Mouse (Mus musculus): ENCODE results near the gene Izumo4. TPM values are rescaled to one million over a fixed set of nuclear protein-coding genes. Genes with fewer than 3 reads are reported as not detected.
A peak's percentile ranks its signal among the peaks of the same experiment; 100 is the strongest.

The Izumo4 gene
- 16.7 and 18.4 TPM in 2 replicates for polyA plus RNA-seq (2014; fragmentation: Nextera tagmentation; extraction: Ambion mirVana)

DNA sequence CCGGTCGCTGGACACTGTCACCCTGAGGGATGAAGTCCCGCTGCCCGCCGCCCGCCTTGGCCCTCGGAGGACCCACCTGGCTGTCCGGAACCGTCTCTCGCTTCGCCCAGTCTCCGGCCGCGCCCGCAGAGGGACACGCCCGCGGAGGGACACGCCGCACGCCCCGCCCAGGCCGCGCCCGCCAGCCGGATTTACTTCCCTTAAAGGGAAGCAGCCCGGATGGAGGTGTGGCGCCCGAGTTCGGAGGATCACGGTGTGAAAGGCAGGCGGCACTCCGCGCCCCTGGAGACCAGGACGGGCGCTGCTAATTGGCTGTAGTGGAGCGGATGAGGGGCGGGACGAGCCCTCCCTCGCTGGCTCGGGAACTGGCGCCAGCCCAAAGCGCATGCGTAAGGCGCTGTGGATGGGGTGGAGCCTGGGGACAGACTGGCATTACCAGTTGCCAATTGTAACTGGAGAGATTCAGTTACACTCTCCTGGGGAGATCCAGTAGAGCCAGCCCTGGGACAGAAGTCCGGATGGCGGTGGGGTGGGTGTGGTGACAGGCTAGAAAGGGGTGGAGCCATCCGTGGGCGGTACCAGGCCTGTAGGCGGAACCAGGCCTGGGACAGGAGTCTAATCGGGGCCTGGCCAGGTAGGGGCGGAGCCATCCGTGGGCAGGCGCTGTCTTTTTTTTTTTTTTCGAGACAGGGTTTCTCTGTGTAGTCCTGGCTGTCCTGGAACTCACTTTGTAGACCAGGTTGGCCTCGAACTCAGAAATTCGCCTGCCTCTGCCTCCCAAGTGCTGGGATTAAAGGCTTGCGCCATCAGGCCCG, at the start of gene Izumo4, which contains the start of gene Mob3a:
TSS of gene Izumo4 (plus strand) at position 464 of the 815 bp plus-strand sequence.
TSS of gene Mob3a (minus strand) at position 257 of the 815 bp plus-strand sequence.
- H3K4me1 ChIP-seq (ENCODE audit: control insufficient read depth, insufficient read depth, low read length) = peaks cover 25% of the 10 kb centered on the region
- H3K27ac ChIP-seq (ENCODE audit: low read length) = peak within 1 kb of the TSS; percentile 83
- H3K4me3 ChIP-seq (ENCODE audit: low read depth, low read length) = peak within 1 kb of the TSS; percentile 63
- no peaks in the 10 kb centered on the region for H3K27me3 ChIP-seq (ENCODE audit: control insufficient read depth, insufficient read depth, low read length)
- H3K9me3 ChIP-seq (ENCODE audit: control insufficient read depth, low read depth, low read length) = no peaks in the 10 kb centered on the region
- H3K9ac ChIP-seq (replicated peaks; ENCODE audit: low read depth, low read length) = peak within 1 kb of the TSS; percentile 34; the same call in 1 of the 2 replicates
- peak within 1 kb of the TSS; percentile 91 for H3K4me2 ChIP-seq (replicated peaks; ENCODE audit: low read depth, low read length)
- ATAC-seq (ENCODE audit: insufficient number of reproducible peaks, insufficient read depth, low FRiP score, low read depth) = peak; percentile 95
- peaks cover 23% of the 10 kb centered on the region for H3K36me3 ChIP-seq (ENCODE audit: control insufficient read depth, insufficient read depth, low read length)
- under 1% methylated on average over 59 of the region's 59 CpGs for WGBS

DNA sequence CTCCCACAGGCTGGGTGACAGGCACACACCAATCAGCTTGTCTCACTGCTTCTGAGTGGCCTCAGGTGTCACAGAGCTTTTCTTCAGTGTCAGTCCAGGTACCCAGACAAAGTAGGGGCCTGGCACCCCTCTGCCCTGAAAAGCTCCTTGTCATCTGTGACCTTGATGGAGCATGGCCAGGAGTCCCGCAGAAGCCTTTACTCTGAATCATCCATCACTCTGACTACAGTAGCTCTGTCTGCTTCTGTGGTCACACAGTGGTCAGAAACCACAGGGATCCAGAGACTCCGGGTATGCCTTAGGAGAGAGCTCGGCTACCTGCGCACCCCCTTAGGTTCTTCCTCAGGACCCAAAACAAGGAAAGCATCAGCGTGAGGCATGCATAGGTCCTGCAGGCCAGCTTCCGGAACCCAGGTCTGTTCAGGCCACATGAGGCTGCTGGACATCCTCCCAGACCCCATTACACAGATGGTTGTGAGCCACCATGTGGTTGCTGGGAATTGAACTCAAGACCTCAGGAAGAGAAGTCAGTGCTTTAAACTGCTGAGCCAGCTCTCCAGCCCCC, 48.7 kb upstream of the Izumo4 start:
- H3K9ac ChIP-seq (replicated peaks; ENCODE audit: low read depth, low read length) = no peak overlapping the region
- WGBS = 81% methylated on average over 6 of the region's 6 CpGs

DNA sequence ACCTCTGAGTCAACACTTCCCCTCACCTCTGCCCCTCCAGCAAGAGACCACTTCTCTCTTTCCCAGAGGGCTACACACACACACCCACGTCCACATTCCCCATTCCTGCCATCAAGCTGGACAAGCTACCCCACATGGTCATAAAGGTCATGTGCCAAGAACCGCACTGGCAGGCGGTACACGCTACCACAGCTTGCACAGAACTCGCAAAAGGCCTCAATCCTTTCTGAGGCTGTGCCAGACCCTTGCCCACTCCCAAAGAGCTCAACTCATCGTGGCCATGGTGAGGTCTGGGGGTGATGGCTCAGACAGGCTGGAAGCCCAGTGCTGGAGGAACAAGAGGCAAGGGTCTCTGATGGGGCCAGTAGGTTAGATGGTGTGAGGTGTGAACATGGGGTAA, 47.1 kb upstream of the Izumo4 start:
- H3K4me1 ChIP-seq (ENCODE audit: control insufficient read depth, insufficient read depth, low read length) = peaks cover 17% of the 10 kb centered on the region
- no peak for ATAC-seq (ENCODE audit: insufficient number of reproducible peaks, insufficient read depth, low FRiP score, low read depth)
- no peaks in the 10 kb centered on the region for H3K27me3 ChIP-seq (ENCODE audit: control insufficient read depth, insufficient read depth, low read length)
- peak overlapping the region; percentile 91 for H3K4me2 ChIP-seq (replicated peaks; ENCODE audit: low read depth, low read length)
- no peaks in the 10 kb centered on the region; the same call in 1 of the 2 replicates for H3K36me3 ChIP-seq (ENCODE audit: control insufficient read depth, insufficient read depth, low read length)
- 83% methylated on average over 6 of the region's 6 CpGs for WGBS
- peak overlapping the region; percentile 96 for H3K4me3 ChIP-seq (ENCODE audit: low read depth, low read length)
- H3K27ac ChIP-seq (ENCODE audit: low read length) = no peak overlapping the region
- 0 out of 2 replicates have a peak overlapping the region, but pooled peaks have one; percentile 96 for H3K9ac ChIP-seq (replicated peaks; ENCODE audit: low read depth, low read length)
- no peaks in the 10 kb centered on the region for H3K9me3 ChIP-seq (ENCODE audit: control insufficient read depth, low read depth, low read length)

More for the DNA sequence above, 48.7 kb upstream of the Izumo4 start:
- no peak overlapping the region for H3K27ac ChIP-seq (ENCODE audit: low read length)
- peaks cover 17% of the 10 kb centered on the region for H3K4me1 ChIP-seq (ENCODE audit: control insufficient read depth, insufficient read depth, low read length)
- no peak overlapping the region for H3K4me2 ChIP-seq (replicated peaks; ENCODE audit: low read depth, low read length)
- ATAC-seq (ENCODE audit: insufficient number of reproducible peaks, insufficient read depth, low FRiP score, low read depth) = no peak
- no peaks in the 10 kb centered on the region for H3K9me3 ChIP-seq (ENCODE audit: control insufficient read depth, low read depth, low read length)
- H3K27me3 ChIP-seq (ENCODE audit: control insufficient read depth, insufficient read depth, low read length) = no peaks in the 10 kb centered on the region
- H3K4me3 ChIP-seq (ENCODE audit: low read depth, low read length) = no peak overlapping the region
- H3K36me3 ChIP-seq (ENCODE audit: control insufficient read depth, insufficient read depth, low read length) = peaks cover 1% of the 10 kb centered on the region; the same call in 1 of the 2 replicates

DNA sequence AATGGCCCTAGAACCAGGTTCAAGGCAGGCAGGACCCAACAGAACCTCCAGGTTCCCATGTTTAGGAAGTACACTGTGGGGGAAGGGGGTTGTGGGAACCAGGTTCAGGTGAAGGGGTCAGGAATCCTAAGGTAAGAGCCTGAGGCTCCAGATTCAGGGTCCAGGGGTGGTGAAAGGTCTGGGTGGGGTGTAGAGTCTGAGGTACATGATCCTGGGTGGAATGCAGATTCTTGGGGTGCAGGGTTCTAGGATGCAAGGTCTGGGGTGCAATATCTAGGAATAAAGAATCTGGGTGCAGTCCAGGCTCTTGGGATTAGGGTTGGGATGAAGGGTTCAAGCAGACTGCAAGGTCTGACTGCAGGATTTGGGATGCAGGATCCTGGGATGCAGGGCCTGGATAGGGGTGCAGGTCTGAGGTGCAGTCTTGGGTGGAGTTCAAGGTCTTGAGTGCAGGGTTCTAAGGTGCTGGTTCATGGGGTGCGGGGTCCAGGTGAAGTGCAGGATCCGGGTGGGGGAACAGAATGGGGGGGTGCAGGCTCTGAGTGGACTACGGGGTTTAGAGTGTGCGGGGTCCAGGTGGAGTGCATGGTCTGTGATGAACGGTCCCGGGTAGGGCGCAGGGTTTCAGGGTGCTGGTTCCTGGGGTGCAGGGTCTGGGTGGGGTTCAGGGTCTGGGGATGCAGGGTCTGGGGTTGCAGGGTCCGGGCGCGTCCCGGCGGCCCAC, 46.4 kb upstream of the Izumo4 start:
- Histone ChIP-seq H3K36me3 (ENCODE audit: control insufficient read depth, insufficient read depth, low read length) (no peaks in the 10 kb centered on the region; the same call in 1 of the 2 replicates), H3K4me2 (replicated peaks; ENCODE audit: low read depth, low read length) (peak overlapping the region; percentile 91), H3K4me3 (ENCODE audit: low read depth, low read length) (peak overlapping the region; percentile 96), H3K4me1 (ENCODE audit: control insufficient read depth, insufficient read depth, low read length) (peaks cover 17% of the 10 kb centered on the region), H3K27me3 (ENCODE audit: control insufficient read depth, insufficient read depth, low read length) (no peaks in the 10 kb centered on the region), H3K9ac (replicated peaks; ENCODE audit: low read depth, low read length) (peak overlapping the region; percentile 96), H3K27ac (ENCODE audit: low read length) (peak overlapping the region; percentile 63; the same call in 1 of the 2 replicates), H3K9me3 (ENCODE audit: control insufficient read depth, low read depth, low read length) (no peaks in the 10 kb centered on the region)
- ATAC-seq (ENCODE audit: insufficient number of reproducible peaks, insufficient read depth, low FRiP score, low read depth) = peak; percentile 29; the same call in 1 of the 2 replicates
- 8% methylated on average over 6 of the region's 12 CpGs for WGBS

DNA sequence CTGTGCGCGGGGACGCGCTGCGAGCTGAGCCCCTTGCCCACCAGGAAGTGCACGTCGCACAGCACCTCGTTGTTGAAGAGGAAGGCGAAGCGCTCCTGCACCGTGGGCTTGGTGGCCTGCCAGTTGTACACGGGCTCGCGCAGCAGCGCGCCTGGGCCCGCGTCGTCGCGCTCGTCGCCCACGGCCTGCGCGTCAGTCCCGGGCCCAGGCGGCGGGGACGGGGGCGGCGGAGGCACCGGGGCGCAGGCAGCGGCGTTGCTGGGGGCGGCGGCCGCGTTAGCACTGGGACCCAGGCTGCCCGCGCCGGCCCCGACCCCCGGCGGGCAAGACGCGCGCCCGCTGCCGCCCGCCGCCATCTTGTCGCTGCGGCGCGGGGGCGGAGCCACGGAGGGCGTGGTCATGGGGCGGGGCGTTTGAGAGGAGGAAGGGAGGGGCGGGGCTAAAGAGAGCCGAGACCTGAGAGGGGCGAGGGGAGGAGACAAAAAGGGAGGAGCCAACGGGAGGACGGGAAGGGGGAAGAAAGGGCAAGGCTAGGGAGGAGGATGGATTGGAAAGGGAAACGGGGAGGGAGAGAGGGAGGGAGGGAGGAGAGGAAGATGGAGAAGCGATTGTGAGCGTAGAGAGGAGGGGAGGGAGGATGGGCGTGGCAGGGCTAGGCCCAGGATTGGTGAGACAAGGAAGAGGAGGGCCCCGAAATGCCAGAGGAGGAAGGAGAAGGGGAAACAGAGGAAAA, 45.7 kb upstream of the Izumo4 start:
- no peaks in the 10 kb centered on the region for H3K27me3 ChIP-seq (ENCODE audit: control insufficient read depth, insufficient read depth, low read length)
- under 1% methylated on average over 70 of the region's 72 CpGs for WGBS
- no peaks in the 10 kb centered on the region for H3K9me3 ChIP-seq (ENCODE audit: control insufficient read depth, low read depth, low read length)
- peaks cover 17% of the 10 kb centered on the region for H3K4me1 ChIP-seq (ENCODE audit: control insufficient read depth, insufficient read depth, low read length)
- peak overlapping the region; percentile 96 for H3K9ac ChIP-seq (replicated peaks; ENCODE audit: low read depth, low read length)
- peak overlapping the region; percentile 91 for H3K4me2 ChIP-seq (replicated peaks; ENCODE audit: low read depth, low read length)
- H3K27ac ChIP-seq (ENCODE audit: low read length) = peak overlapping the region; percentile 85
- H3K4me3 ChIP-seq (ENCODE audit: low read depth, low read length) = peak overlapping the region; percentile 96
- no peaks in the 10 kb centered on the region for H3K36me3 ChIP-seq (ENCODE audit: control insufficient read depth, insufficient read depth, low read length)
- peak; percentile 87 for ATAC-seq (ENCODE audit: insufficient number of reproducible peaks, insufficient read depth, low FRiP score, low read depth)

DNA sequence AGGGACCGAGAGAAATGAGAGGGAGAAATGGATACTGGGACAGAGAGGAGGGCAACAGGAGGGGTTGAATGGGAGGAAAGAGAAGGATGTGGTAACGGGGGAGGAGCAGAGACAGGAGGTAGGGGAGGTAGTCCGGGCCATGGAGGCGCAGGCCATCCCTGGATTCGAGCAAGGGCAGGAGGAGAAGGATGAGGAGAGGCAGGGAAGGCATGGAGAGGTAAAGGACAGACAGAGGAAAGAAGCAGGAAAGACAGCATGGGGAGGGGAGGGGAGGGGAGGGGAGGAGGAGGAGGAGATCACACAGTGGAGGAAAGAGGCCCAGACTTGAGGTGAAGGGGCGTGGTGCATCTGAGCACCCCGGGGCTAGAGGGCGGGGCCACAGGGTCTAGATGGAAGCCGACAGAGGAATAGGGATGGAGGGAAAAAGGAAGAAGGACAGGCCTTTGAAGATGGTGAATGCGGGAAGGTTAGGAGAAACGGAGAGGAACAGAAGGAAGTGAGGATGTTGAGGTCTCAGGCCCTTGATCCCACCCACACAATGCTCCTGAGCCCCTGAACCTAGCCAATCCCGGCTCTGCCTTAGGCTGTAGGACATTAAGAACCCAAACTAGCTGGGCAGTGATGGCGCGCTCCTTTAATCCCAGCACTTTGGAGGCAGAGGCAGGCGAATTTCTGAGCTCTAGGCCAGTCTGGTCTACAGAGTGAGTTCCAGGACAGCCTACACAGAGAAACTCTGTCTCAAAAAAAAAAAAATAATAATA, 44.9 kb upstream of the Izumo4 start, which contains the start of gene Btbd2:
TSS of gene Btbd2 (minus strand) at position 209 of the 761 bp plus-strand sequence.
- no peaks in the 10 kb centered on the region for H3K36me3 ChIP-seq (ENCODE audit: control insufficient read depth, insufficient read depth, low read length)
- peak; percentile 15; the same call in 1 of the 2 replicates for ATAC-seq (ENCODE audit: insufficient number of reproducible peaks, insufficient read depth, low FRiP score, low read depth)
- H3K9ac ChIP-seq (replicated peaks; ENCODE audit: low read depth, low read length) = peak within 1 kb of the TSS; percentile 96
- H3K27me3 ChIP-seq (ENCODE audit: control insufficient read depth, insufficient read depth, low read length) = no peaks in the 10 kb centered on the region
- peak within 1 kb of the TSS; percentile 85 for H3K27ac ChIP-seq (ENCODE audit: low read length)
- peak within 1 kb of the TSS; percentile 91 for H3K4me2 ChIP-seq (replicated peaks; ENCODE audit: low read depth, low read length)
- no peaks in the 10 kb centered on the region for H3K9me3 ChIP-seq (ENCODE audit: control insufficient read depth, low read depth, low read length)
- WGBS = 19% methylated on average over 15 of the region's 15 CpGs
- peaks cover 17% of the 10 kb centered on the region for H3K4me1 ChIP-seq (ENCODE audit: control insufficient read depth, insufficient read depth, low read length)
- peak within 1 kb of the TSS; percentile 96 for H3K4me3 ChIP-seq (ENCODE audit: low read depth, low read length)

DNA sequence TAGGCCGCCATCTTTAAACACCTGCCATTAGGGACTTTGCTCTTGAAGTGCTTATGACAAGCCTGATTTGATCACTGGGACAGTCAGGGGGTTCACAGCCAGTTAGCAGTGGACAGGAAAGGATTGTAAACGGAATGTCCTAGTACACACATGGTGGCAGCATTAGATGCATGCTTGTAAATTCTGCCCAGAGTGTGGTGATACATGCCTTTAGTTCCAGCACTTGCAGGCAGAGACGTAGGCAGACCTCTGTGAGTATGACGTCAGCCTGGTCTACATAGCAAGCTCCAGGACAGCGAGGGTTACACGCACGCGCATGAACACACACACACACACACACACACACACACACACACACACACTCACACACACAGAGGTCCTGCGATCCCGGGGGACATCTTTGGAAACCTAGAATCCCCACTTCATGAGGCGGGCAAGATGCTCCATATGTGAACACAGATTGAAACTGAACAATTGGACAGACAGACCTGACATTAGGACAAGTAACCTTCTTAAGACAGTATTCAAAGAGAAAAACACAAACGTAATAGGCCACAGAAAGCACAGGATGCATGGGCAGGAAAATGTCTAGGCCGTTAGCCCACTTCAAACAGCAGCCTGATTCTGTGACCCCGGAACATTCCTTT, 43.7 kb upstream of the Izumo4 start:
- no peak overlapping the region for H3K27ac ChIP-seq (ENCODE audit: low read length)
- H3K27me3 ChIP-seq (ENCODE audit: control insufficient read depth, insufficient read depth, low read length) = no peaks in the 10 kb centered on the region
- 86% methylated on average over 14 of the region's 14 CpGs for WGBS
- no peak overlapping the region for H3K4me3 ChIP-seq (ENCODE audit: low read depth, low read length)
- no peak overlapping the region for H3K4me2 ChIP-seq (replicated peaks; ENCODE audit: low read depth, low read length)
- no peaks in the 10 kb centered on the region for H3K9me3 ChIP-seq (ENCODE audit: control insufficient read depth, low read depth, low read length)
- H3K4me1 ChIP-seq (ENCODE audit: control insufficient read depth, insufficient read depth, low read length) = peaks cover 21% of the 10 kb centered on the region
- ATAC-seq (ENCODE audit: insufficient number of reproducible peaks, insufficient read depth, low FRiP score, low read depth) = no peak
- no peaks in the 10 kb centered on the region for H3K36me3 ChIP-seq (ENCODE audit: control insufficient read depth, insufficient read depth, low read length)
- no peak overlapping the region for H3K9ac ChIP-seq (replicated peaks; ENCODE audit: low read depth, low read length)
